Mouse (Mus musculus): Measurements from ENCODE around the gene Eif5a. TPM values are rescaled to one million over a fixed set of nuclear protein-coding genes. Genes with fewer than 3 reads are reported as not detected.
"Not testable (repeated sequence)": the region's sequence is repeated elsewhere in the genome, so short reads cannot be mapped to it uniquely, and the experiment has no call there.

Gene Eif5a
- total RNA-seq (2017), result 854 and 864 TPM in 2 replicates

- ATAC-seq (replicated peaks; ENCODE audit: low read depth, poor library complexity, severe bottlenecking), result peak; percentile 83
These were observed at the start of gene Eif5a for GRCm38 (mm10) chr11:69921114-69922011. Gene Eif5a, minus strand, starts transcription at chr11:69921958.

DNA sequence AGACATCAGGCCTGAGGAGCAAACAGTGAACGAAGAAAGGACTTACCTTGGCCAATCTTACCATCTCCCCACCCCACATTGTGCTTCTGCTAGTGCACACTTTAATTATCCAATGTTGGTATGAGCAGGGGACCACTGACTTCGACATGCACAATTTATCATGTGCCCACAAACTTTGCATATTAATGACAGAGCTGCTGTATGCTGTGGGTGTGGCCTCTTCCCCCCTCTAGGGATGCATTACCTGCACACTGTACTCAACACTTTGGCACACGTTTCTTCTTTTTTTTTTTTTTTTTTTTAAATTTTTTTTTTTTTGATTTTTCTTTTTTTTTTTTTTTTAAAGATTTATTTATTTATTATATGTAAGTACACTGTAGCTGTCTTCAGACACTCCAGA, 49.0 kb upstream of the Eif5a start:
- ATAC-seq (replicated peaks; ENCODE audit: low read depth, poor library complexity, severe bottlenecking), result no peak

GRCm38 (mm10) chr11:69970222-69970621, 48.5 kb upstream of the Eif5a start:
- ATAC-seq (replicated peaks; ENCODE audit: low read depth, poor library complexity, severe bottlenecking), result no peak

GRCm38 (mm10) chr11:69968793-69969192, 47.0 kb upstream of the Eif5a start:
- no peak for ATAC-seq (replicated peaks; ENCODE audit: low read depth, poor library complexity, severe bottlenecking)

DNA sequence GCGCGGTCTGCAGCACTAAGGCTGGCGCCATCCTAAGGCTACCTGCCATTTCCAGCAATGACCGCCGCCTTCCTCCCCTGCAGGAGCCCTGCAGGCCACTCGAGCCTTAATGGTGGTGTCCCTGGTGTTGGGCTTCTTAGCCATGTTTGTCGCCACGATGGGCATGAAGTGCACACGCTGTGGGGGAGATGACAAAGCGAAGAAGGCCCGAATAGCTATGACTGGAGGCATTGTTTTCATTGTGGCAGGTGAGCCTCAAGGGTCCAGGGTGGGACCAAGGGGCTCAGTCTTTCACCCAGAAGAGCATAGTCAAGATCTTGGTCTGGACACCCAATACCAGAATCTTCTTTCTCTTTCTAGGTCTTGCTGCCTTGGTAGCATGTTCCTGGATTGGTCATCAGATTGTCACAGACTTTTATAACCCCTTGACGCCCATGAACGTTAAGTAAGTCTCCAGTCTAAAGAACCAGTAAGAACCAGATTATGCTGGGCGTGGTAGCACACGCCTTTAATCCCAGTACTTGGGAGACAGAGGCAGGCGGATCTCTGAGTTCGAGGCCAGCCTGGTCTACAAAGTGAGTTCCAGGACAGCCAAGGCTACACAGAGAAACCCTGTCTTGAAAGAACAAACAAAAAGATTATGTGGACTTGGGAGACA, 45.2 kb upstream of the Eif5a start:
- ATAC-seq (replicated peaks; ENCODE audit: low read depth, poor library complexity, severe bottlenecking), result no peak

GRCm38 (mm10) chr11:69966006-69966859, 44.5 kb upstream of the Eif5a start:
- ATAC-seq (replicated peaks; ENCODE audit: low read depth, poor library complexity, severe bottlenecking), result peak; percentile 46

DNA sequence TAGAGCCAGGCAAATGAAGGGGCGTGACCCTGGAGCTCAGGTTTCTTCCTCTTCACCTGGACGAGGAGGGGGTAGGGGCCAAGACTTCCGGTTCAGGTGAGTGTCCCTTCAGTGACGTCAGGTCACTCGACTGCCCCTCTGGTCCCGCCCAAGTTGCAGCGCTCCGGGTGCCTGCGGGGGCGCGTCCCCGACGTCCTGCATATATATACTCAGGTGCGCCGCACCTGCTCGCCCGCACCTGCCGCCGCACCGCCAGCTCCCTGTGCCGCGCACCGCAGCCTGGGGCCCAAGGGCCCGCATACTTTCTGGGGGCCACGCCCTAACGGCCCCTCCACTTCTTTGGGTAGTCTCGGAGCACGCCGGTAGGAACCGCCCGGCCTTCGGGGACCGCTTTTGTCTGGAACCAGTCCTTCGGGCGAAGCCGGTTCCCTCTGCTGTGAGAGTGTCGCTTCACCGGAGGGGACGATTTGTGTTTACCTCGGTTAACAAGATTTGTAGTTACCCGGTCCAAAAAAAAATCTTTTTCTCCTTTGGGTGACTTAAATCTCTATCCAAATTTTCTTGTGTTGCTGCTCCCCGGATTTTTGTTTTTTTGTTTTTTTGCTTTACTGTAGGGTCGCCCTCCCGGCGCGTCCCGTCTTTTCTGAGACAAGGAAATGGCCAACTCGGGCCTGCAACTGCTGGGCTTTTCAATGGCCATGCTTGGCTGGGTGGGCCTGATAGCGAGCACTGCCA, 43.7 kb upstream of the Eif5a start:
- ATAC-seq (replicated peaks; ENCODE audit: low read depth, poor library complexity, severe bottlenecking), result no peak

- no peak for ATAC-seq (replicated peaks; ENCODE audit: low read depth, poor library complexity, severe bottlenecking)
These were observed 43.0 kb upstream of the Eif5a start, which contains the start of gene Cldn7 for GRCm38 (mm10) chr11:69964650-69965270. Gene Cldn7, plus strand, starts transcription at chr11:69964779.

DNA sequence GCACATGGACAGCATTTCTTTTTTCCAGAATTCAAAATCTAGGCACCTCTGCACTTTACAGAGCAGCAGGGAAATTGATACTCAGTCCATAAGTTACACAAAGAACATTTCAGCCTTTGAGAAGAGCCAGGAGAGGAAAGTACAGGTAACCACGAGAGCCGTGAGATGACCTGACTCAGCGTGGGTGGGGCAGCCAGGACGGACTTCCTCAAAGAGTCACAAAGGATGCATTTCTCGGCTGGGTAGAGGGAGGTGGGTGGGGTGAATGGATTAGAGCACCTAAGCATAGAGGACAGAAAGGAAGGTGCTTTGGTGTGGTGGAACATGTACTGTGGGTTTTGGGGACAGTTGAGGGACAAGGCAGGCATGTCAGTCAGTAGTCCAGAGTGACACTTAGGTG, 40.1 kb upstream of the Eif5a start:
- no peak for ATAC-seq (replicated peaks; ENCODE audit: low read depth, poor library complexity, severe bottlenecking)

- no peak for ATAC-seq (replicated peaks; ENCODE audit: low read depth, poor library complexity, severe bottlenecking)
These were observed 38.9 kb upstream of the Eif5a start for GRCm38 (mm10) chr11:69960616-69961015.

GRCm38 (mm10) chr11:69956218-69956617, 34.5 kb upstream of the Eif5a start:
- no peak for ATAC-seq (replicated peaks; ENCODE audit: low read depth, poor library complexity, severe bottlenecking)

DNA sequence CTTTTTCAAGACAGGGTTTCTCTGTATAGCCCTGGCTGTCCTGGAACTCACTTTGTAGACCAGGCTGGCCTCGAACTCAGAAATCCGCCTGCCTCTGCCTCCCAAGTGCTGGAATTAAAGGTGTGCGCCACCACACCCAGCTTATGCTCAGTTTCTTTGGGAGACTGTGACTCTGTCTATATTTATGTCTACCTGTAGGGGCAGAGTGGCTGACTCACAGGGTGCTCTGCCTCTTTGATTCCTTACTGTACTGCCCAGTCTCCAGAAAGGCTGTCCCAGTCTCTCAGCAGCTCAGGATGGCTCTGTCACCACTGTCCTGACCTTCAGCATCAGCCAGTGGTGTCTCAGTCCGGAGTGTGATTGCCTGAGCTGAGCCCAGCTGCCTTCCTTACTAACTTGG, 33.9 kb upstream of the Eif5a start:
- ATAC-seq (replicated peaks; ENCODE audit: low read depth, poor library complexity, severe bottlenecking), result not testable (repeated sequence)

DNA sequence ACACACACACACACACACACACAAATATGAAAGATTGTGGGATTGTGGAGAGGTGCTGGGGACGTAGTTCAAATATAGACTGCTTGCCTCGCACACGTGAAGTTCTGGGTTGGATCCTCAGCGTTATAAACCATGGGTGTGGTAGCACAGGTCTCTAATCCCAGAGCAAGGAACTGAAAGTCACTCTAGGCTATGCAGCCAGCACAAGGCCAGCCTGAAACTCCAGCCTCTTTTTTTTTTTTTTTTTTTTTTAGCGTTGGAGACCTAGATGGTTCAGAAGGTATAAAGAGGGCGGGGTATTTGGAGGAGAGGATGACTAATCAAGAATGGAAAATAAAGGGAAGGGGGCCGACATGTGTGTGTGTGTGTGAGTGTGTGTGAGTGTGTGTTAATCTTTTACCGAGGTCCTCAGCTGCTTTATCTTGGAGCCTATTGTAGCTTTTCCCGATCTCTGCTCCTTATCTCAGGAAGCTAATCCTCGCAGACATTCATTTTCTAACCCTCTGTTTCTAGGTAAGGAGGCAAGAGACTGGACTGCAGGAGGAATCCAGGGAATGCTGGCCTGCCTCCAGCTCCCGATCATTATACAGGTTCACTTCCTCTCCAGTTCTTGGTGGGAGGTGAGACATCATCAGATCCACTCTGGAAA, 31.6 kb upstream of the Eif5a start:
- no peak for ATAC-seq (replicated peaks; ENCODE audit: low read depth, poor library complexity, severe bottlenecking)

GRCm38 (mm10) chr11:69952274-69952673, 30.5 kb upstream of the Eif5a start:
- no peak for ATAC-seq (replicated peaks; ENCODE audit: low read depth, poor library complexity, severe bottlenecking)

DNA sequence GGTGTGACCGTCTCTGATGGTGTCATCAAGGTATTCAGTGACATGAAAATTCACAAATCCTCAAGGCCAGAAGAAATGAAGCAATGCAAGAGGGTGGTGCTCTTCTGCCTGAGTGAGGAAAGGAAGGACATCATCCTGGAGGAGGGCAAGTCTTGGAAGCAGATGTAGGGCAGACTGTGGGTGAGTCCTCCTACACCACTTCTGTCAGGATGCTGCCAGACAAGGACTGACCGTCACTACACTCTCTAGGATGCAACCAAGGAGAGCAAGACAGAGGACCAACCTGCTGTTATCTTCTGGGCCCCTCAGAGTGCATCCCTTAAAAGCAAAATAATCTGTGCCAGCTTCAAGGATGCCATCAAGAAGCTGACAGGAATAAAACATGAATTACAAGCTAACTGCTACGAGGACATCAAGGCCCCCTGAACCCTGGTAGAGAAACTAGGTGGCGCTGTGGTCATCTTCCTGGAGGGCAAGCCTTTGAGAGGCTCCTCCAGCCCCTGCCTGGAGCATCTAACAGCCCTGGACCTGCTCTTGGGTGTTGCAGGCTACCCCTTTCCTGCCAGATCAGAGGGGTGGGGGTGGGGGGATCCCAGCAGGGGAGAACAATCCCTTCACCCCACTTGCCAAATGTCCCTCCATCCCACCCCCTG, 29.2 kb upstream of the Eif5a start:
- ATAC-seq (replicated peaks; ENCODE audit: low read depth, poor library complexity, severe bottlenecking), result no peak

- peak; percentile 75 for ATAC-seq (replicated peaks; ENCODE audit: low read depth, poor library complexity, severe bottlenecking)
These were observed 27.0 kb upstream of the Eif5a start for GRCm38 (mm10) chr11:69948763-69949150.

DNA sequence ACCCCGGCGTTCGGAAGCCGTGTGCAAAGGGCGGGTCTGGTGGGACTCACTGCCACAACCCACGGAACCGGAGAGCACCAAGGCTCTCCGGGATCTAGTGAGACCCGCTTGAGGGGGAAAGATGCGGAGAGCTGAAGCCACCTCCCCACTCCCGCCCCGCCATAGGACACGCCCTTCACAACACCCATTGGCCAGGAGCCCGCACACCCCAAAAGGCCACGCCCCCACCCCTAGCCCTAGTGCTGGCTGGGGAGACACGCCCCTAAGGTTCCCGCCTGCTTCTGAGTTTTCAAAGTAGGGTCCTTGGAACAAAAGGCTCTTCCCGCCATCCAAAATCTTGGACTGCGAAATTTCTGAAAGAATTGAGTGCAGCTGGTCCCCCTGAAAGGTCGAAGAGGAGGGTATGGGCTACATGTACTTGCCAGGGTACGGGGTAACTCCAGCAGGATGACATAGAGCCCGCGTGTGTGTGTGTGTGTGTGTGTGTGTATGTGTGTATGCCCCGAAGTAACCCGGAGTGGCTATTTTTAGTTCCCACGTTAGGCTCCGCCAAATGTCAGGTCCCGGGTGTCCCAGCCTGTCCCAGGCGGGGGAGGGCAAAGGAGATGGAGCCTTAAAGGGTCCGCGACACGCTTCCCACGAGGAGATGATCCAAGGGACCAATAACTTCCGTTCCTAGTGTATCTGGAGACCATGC, 26.5 kb upstream of the Eif5a start, which contains the start of gene Slc2a4:
TSS of gene Slc2a4 (minus strand) at position 123 of the 697 bp plus-strand sequence.
- ATAC-seq (replicated peaks; ENCODE audit: low read depth, poor library complexity, severe bottlenecking), result peak; percentile 91

All from common myeloid progenitor, adult 5-6 weeks (primary cell).